Mouse (Mus musculus): Measurements from ENCODE around the gene Zfp512. TPM values are rescaled to one million over a fixed set of nuclear protein-coding genes. Genes with fewer than 3 reads are reported as not detected.

Gene Zfp512
- 80.1 and 83.1 TPM in 2 replicates for polyA plus RNA-seq (2012; rRNA removed)

GRCm38 (mm10) chr5:31451878-31452561 is at the start of gene Zfp512:
Zfp512 (plus strand) TSS chr5:31452431.

GRCm38 (mm10) chr5:31485440-31485839 is 33.2 kb downstream of the Zfp512 start, which contains the start of gene 4930548H24Rik:
4930548H24Rik (plus strand) TSS chr5:31485740.

GRCm38 (mm10) chr5:31494513-31495297 is 42.5 kb downstream of the Zfp512 start, which contains the start of gene Gpn1:
Gpn1 (plus strand) TSS chr5:31494741.

GRCm38 (mm10) chr5:31526354-31527116 is 74.3 kb downstream of the Zfp512 start, which contains the start of gene Slc4a1ap:
Slc4a1ap (plus strand) TSS chr5:31526995.

GRCm38 (mm10) chr5:31527707-31528106 is 75.5 kb downstream of the Zfp512 start, which contains the start of gene Supt7l:
Supt7l (minus strand) TSS chr5:31527807.

Other genes with a start within 250 kb of the Zfp512 start
- 172 and 190 TPM in 2 replicates for gene Ppm1g, start 231.7 kb upstream of the Zfp512 start, polyA plus RNA-seq (2012; rRNA removed)
- gene Nrbp1, start 211.6 kb upstream of the Zfp512 start, polyA plus RNA-seq (2012; rRNA removed): 138 and 150 TPM in 2 replicates
- 0.11 and 0.16 TPM in 2 replicates for gene Gm9970, start 211.2 kb upstream of the Zfp512 start, polyA plus RNA-seq (2012; rRNA removed)
- gene Krtcap3, start 200.7 kb upstream of the Zfp512 start, polyA plus RNA-seq (2012; rRNA removed): 5.7 and 9.3 TPM in 2 replicates
- 51.0 and 55.7 TPM in 2 replicates for gene Ift172, start 161.3 kb upstream of the Zfp512 start, polyA plus RNA-seq (2012; rRNA removed)
- 136 and 156 TPM in 2 replicates for gene Fndc4, start 156.4 kb upstream of the Zfp512 start, polyA plus RNA-seq (2012; rRNA removed)
- 0.33 and 0.55 TPM in 2 replicates for gene Gckr, start 155.0 kb upstream of the Zfp512 start, polyA plus RNA-seq (2012; rRNA removed)
- 0.09 and 0.11 TPM in 2 replicates for gene 4930548H24Rik, start 33.3 kb downstream of the Zfp512 start, polyA plus RNA-seq (2012; rRNA removed)
- 39.5 and 41.4 TPM in 2 replicates for gene Gpn1, start 42.3 kb downstream of the Zfp512 start, polyA plus RNA-seq (2012; rRNA removed)
- gene Slc4a1ap, start 74.6 kb downstream of the Zfp512 start, polyA plus RNA-seq (2012; rRNA removed): 22.0 and 22.4 TPM in 2 replicates
- gene Supt7l, start 75.4 kb downstream of the Zfp512 start, polyA plus RNA-seq (2012; rRNA removed): 18.7 and 19.9 TPM in 2 replicates
- 110 and 113 TPM in 2 replicates for gene Mrpl33, start 144.5 kb downstream of the Zfp512 start, polyA plus RNA-seq (2012; rRNA removed)
- gene Rbks, start 245.2 kb downstream of the Zfp512 start, polyA plus RNA-seq (2012; rRNA removed): 1.6 and 1.8 TPM in 2 replicates
- gene Babam2, start 245.3 kb downstream of the Zfp512 start, polyA plus RNA-seq (2012; rRNA removed): 30.0 and 33.0 TPM in 2 replicates

Data from central nervous system, embryonic 14 days (tissue).